Mouse (Mus musculus) right cerebral cortex, postnatal 14 days (tissue): Measurements from ENCODE around the gene Gm2012.
"Not testable (repeated sequence)": the region's sequence is repeated elsewhere in the genome, so short reads cannot be mapped to it uniquely, and the experiment has no call there.

Source experiments
- DNase-seq: peaks from one replicate; pipeline ENCODE4 v3.0.0; 2022

Gene Gm2012

GRCm38 (mm10) chrX:26231255-26231654 lies at the start of gene Gm2012:
Gene Gm2012, minus strand, starts transcription at chrX:26231355.
- DNase-seq = not testable (repeated sequence)

- not testable (repeated sequence) for DNase-seq
Measured at GRCm38 (mm10) chrX:26159146-26159545, 72.0 kb downstream of the Gm2012 start.
